Mouse (Mus musculus) olfactory bulb, adult 2 months (tissue): ENCODE measurements around the gene Mmgt2.

Experiments
- CTCF ChIP-seq: fragments of 200-500 bp; IDR thresholded peaks from 2 replicates; pipeline ENCODE4 v1.5.1; 2012; ENCODE audit warnings: low read depth, mild to moderate bottlenecking, low read length, moderate library complexity; ENCODE audit not compliant: insufficient read depth
- POLR2A ChIP-seq: fragments of 200-500 bp; IDR thresholded peaks from 2 replicates; pipeline ENCODE4 v1.6.1; 2012; ENCODE audit warnings: mild to moderate bottlenecking, low read depth, low read length, moderate library complexity; ENCODE audit not compliant: insufficient read depth

DNA sequence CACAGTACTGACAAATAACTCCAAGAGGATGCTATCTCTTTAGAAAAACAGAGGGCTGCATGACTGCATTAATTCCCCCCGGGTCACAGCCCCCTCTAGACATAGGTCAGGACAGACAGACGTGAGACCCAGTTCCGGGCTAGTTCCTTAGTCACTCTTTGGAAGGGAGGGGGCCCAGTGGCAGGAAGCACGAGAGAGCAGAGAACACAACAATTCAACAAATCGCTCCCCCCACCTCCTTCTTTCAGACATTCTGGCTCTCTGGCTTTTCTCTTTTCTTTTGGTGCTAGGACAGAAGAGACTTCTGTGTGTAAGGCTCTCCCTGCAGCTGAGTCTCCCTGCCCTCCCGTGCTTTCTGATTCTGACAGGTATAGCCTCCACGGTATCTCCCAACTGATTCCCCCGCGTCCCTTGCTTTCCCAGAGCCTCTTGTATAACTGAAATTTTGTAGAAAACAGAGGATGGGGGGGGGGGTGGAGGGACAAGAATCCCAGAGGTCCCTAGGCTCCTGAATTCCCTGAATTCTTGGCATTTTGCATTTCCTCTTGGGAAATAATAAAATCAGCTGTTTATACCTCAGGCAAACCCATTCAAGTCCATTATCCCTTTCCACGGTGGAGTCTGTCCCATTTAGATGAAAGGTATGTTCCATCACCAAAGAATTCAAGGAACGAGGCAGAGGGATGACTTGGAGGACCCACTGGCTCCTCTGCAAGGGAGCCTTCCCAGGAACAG, 12.2 kb upstream of the Mmgt2 start:
- TF ChIP-seq POLR2A: no peak
- no peak for TF ChIP-seq CTCF
